Comparison of ENCODE assay signal across 32 mouse cellular contexts in the genomic region with DNA sequence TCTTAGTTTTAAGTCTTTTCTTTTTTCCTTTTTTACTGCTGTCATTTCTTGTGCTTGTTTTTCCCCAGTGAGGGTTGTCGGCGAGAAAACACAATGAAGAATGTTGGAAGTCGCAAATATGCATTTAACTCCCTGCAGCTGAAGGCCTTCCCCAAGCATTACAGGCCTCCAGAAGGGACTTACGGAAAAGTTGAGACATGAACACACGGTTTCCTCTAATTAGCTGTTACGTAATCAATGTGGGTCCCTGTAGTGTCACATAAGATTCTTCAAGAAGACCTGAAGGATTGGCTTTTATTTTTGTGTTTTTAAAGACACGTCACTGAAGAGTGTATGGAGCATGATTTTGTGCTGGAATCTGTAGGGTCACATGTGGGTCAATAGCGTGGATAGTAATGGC.
"Had no signal": no experiment of that assay in that cellular context is flagged by ENCODE, and none has a peak within 500 bp of the region (broad histone marks: within the 10 kb centered on the region; RNA-seq: fewer than 3 reads in every experiment).

No protein-coding gene starts in this region.

- H3K9me3 ChIP-seq: limb, embryonic 10.5 days; limb, embryonic 12.5 days; limb, embryonic 13.5 days; limb, embryonic 15.5 days; liver, embryonic 12.5 days; liver, embryonic 13.5 days; liver, embryonic 15.5 days; lung, embryonic 15.5 days; megakaryocyte, embryonic 14.5 days; midbrain, embryonic 10.5 days; midbrain, embryonic 12.5 days; midbrain, embryonic 13.5 days; midbrain, embryonic 15.5 days; neural tube, embryonic 12.5 days had no signal

- ATAC-seq: liver, embryonic 12.5 days; liver, postnatal 0 days; lung, postnatal 0 days; midbrain, embryonic 13.5 days; midbrain, embryonic 15.5 days; midbrain, embryonic 16.5 days had no signal

- H3K4me2 ChIP-seq: limb, embryonic 12.5 days; limb, embryonic 13.5 days; limb, embryonic 15.5 days; liver, embryonic 11.5 days; liver, embryonic 12.5 days; liver, embryonic 13.5 days; liver, embryonic 15.5 days; lung, embryonic 14.5 days; lung, embryonic 15.5 days; midbrain, embryonic 11.5 days; midbrain, embryonic 12.5 days; midbrain, embryonic 13.5 days; midbrain, embryonic 15.5 days; neural tube, embryonic 12.5 days had no signal

- H3K27me3 ChIP-seq: limb, embryonic 12.5 days; limb, embryonic 15.5 days; liver, embryonic 12.5 days; liver, embryonic 13.5 days; liver, embryonic 15.5 days; lung, embryonic 15.5 days; megakaryocyte, embryonic 14.5 days; midbrain, embryonic 12.5 days; midbrain, embryonic 13.5 days; midbrain, embryonic 15.5 days; neural tube, embryonic 12.5 days had no signal

- H3K27ac ChIP-seq: limb, embryonic 10.5 days; limb, embryonic 12.5 days; limb, embryonic 13.5 days; limb, embryonic 15.5 days; liver, embryonic 12.5 days; liver, embryonic 13.5 days; liver, embryonic 14.5 days; liver, embryonic 15.5 days; lung, embryonic 15.5 days; macrophage; midbrain, embryonic 10.5 days; midbrain, embryonic 12.5 days; midbrain, embryonic 13.5 days; midbrain, embryonic 15.5 days; neural tube, embryonic 12.5 days had no signal

- H3K36me3 ChIP-seq: limb, embryonic 10.5 days; limb, embryonic 12.5 days; limb, embryonic 13.5 days; liver, embryonic 12.5 days; liver, embryonic 13.5 days; liver, embryonic 15.5 days; lung, embryonic 15.5 days; midbrain, embryonic 10.5 days; midbrain, embryonic 12.5 days; neural tube, embryonic 12.5 days had no signal

- DNase-seq: left cerebral cortex, postnatal 4 days; liver; liver, embryonic 13.5 days; liver, postnatal 0 days; lung, adult 18-20 months; lung, adult 2 months; lung, embryonic 14.5 days; lung, postnatal 10 days; lung, postnatal 14 days; lung, postnatal 36 days; lung, postnatal 4 days; midbrain, embryonic 14.5 days had no signal

- H3K4me1 ChIP-seq: limb, embryonic 15.5 days; liver, embryonic 15.5 days; lung, embryonic 15.5 days; midbrain, embryonic 10.5 days; midbrain, embryonic 12.5 days; midbrain, embryonic 13.5 days; midbrain, embryonic 15.5 days; neural tube, embryonic 12.5 days had no signal

- H3K9ac ChIP-seq: limb, embryonic 12.5 days; limb, embryonic 13.5 days; limb, embryonic 15.5 days; liver, embryonic 12.5 days; liver, embryonic 13.5 days; liver, embryonic 14.5 days; liver, embryonic 15.5 days; liver, postnatal 0 days; lung, embryonic 14.5 days; lung, embryonic 15.5 days; midbrain, embryonic 12.5 days; midbrain, embryonic 13.5 days; midbrain, embryonic 15.5 days; neural tube, embryonic 12.5 days had no signal

- H3K4me3 ChIP-seq: limb, embryonic 10.5 days; limb, embryonic 12.5 days; limb, embryonic 13.5 days; limb, embryonic 15.5 days; liver, embryonic 12.5 days; liver, embryonic 13.5 days; liver, embryonic 15.5 days; lung, embryonic 15.5 days; megakaryocyte, embryonic 14.5 days; midbrain, embryonic 10.5 days; midbrain, embryonic 12.5 days; midbrain, embryonic 13.5 days; midbrain, embryonic 15.5 days; myocyte; neural tube, embryonic 12.5 days had no signal
